Mouse (Mus musculus) neural tube, embryonic 11.5 days (tissue): ENCODE results near the gene Clec1a. TPM values are rescaled to one million over a fixed set of nuclear protein-coding genes. Genes with fewer than 3 reads are reported as not detected.

Source experiments
- ATAC-seq: fragments of 200-750 bp; cut with Nextera tagmentation; 2 replicates; pipeline ENCODE4 v1.8.0; 2017; ENCODE audit warnings: moderate number of reproducible peaks, mild to moderate bottlenecking, moderate TSS enrichment, moderate library complexity; ENCODE audit not compliant: insufficient read depth, low FRiP score, low TSS enrichment
- DNase-seq: peaks from one replicate; pipeline ENCODE4 v3.0.0-alpha.2; 2015; ENCODE audit warnings: low spot score
- H3K27ac ChIP-seq: fragments of 300-500 bp; sonication (generic); 2 replicates; pipeline ENCODE4 v1.5.1; 2014; ENCODE audit warnings: low read depth, mild to moderate bottlenecking, low read length
- H3K27me3 ChIP-seq: fragments of 300-500 bp; sonication (generic); 2 replicates; pipeline ENCODE4 v1.6.1; 2014; ENCODE audit warnings: mild to moderate bottlenecking, low read length, mixed read lengths; ENCODE audit not compliant: control insufficient read depth, insufficient read depth
- H3K36me3 ChIP-seq: fragments of 300-500 bp; sonication (generic); 2 replicates; pipeline ENCODE4 v1.6.1; 2014; ENCODE audit warnings: mild to moderate bottlenecking, low read length, moderate library complexity, mixed read lengths; ENCODE audit not compliant: control insufficient read depth, insufficient read depth
- H3K4me1 ChIP-seq: fragments of 300-500 bp; sonication (generic); 2 replicates; pipeline ENCODE4 v1.6.1; 2014; ENCODE audit warnings: low read length, mixed read lengths; ENCODE audit not compliant: control insufficient read depth, insufficient read depth
- H3K4me2 ChIP-seq: fragments of 300-500 bp; sonication (generic); 2 replicates; pipeline ENCODE4 v1.6.1; 2014; ENCODE audit warnings: low read depth, mild to moderate bottlenecking, moderate library complexity
- H3K4me3 ChIP-seq: fragments of 300-500 bp; sonication (generic); 2 replicates; pipeline ENCODE4 v1.5.1; 2014; ENCODE audit warnings: low read depth, low read length
- H3K9ac ChIP-seq: fragments of 300-500 bp; sonication (generic); 2 replicates; pipeline ENCODE4 v1.6.1; 2014; ENCODE audit warnings: mild to moderate bottlenecking, low read length
- H3K9me3 ChIP-seq: fragments of 300-500 bp; sonication (generic); 2 replicates; pipeline ENCODE4 v1.6.1; 2016; ENCODE audit warnings: low read length; ENCODE audit not compliant: control insufficient read depth
- WGBS: fragments of 180-500 bp; shearing (Covaris S2); extraction: QIAGEN DNeasy Blood & Tissue Kit; methylation state at CpG from one replicate; pipeline ENCODE4 v1.1.7; 2014; 5-methylcytosine and 5-hydroxymethylcytosine counted together
- polyA plus RNA-seq: library from polyadenylated mRNA; unstranded; fragments of >200 nt; fragmentation: Nextera tagmentation; extraction: Ambion mirVana; gene quantifications from 2 replicates; pipeline ENCODE4 v1.2.1, GENCODE M21; 2014

The Clec1a gene
- polyA plus RNA-seq, 1 experiment from 2014 or later: 1.6 TPM

DNA sequence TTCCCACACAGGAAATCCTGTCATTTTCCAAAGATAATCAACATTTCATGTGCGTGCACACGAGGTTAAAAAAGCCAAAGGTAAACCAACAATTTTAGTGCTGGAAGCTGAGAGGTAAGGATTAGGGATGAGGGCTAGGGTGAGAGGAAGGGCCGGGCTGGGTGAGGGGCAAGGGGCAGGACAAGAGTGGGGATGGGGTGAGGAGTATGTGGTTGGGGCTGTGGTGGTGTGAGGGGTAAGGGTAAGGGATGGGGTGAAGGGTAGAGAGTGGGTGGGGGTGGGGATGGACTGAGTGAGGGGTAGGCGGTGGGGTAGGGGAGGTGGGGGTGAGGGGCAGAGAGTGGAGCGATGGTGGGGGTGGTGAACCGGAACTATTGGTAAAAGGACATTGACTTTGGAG is 58.1 kb downstream of the Clec1a start:
- 0 out of 2 replicates have a peak, but pooled peaks have one; percentile 55 for ATAC-seq
- Histone ChIP-seq H3K9me3 (no peaks in the 10 kb centered on the region), H3K4me2 (no peak overlapping the region), H3K4me1 (no peaks in the 10 kb centered on the region), H3K4me3 (no peak overlapping the region), H3K27ac (no peak overlapping the region), H3K27me3 (no peaks in the 10 kb centered on the region), H3K9ac (no peak overlapping the region), H3K36me3 (no peaks in the 10 kb centered on the region)
- WGBS: 80% methylated on average over 5 of the region's 6 CpGs
- DNase-seq: no peak

DNA sequence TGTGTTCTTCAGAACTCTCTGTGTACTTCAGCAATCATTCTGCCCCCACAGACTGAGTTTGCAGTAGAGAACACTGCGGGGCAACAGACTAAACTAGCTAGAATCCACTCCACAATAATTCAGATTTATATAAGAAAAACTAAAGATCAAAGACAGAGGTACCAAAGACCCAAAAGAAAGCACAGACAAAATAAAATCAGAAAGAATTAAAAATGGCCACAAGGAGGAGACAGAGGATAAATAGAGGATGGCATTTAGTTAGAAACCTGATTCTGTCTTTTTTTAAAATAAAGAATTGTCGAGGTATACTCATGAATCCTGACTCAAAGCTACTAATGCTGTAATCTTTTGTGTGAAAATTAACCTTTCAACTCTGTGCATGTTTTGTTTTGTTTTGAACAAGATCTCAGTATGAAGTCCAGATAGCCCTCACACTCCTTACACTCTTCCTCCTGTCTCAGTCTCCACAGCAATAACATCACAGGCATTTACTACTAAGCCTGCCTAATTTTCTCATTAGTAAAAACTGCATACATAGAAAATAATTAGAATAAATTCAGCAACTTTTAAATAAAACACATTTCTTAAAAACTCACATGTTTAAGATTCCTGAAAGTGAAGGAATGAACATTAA is 58.6 kb downstream of the Clec1a start:
- H3K4me2 ChIP-seq: no peak overlapping the region
- no peaks in the 10 kb centered on the region for H3K27me3 ChIP-seq
- no peak overlapping the region for H3K27ac ChIP-seq
- no peak for DNase-seq
- no peaks in the 10 kb centered on the region for H3K4me1 ChIP-seq
- H3K36me3 ChIP-seq: no peaks in the 10 kb centered on the region
- H3K9me3 ChIP-seq: no peaks in the 10 kb centered on the region
- ATAC-seq: no peak
- H3K4me3 ChIP-seq: no peak overlapping the region
- 33% methylated on average over 2 of the region's 2 CpGs for WGBS
- H3K9ac ChIP-seq: no peak overlapping the region

- Histone ChIP-seq H3K27me3 (no peaks in the 10 kb centered on the region), H3K9me3 (no peaks in the 10 kb centered on the region), H3K4me3 (no peak within 1 kb of the TSS), H3K4me1 (no peaks in the 10 kb centered on the region), H3K27ac (no peak within 1 kb of the TSS), H3K9ac (no peak within 1 kb of the TSS), H3K36me3 (no peaks in the 10 kb centered on the region), H3K4me2 (no peak within 1 kb of the TSS)
- no peak for ATAC-seq
- DNase-seq: no peak
- WGBS: 78% methylated on average over 2 of the region's 2 CpGs
Observed at GRCm38 (mm10) chr6:129385774-129386173, 66.0 kb downstream of the Clec1a start, which contains the start of gene Clec12b. Gene Clec12b, minus strand, starts transcription at chr6:129385874.

DNA sequence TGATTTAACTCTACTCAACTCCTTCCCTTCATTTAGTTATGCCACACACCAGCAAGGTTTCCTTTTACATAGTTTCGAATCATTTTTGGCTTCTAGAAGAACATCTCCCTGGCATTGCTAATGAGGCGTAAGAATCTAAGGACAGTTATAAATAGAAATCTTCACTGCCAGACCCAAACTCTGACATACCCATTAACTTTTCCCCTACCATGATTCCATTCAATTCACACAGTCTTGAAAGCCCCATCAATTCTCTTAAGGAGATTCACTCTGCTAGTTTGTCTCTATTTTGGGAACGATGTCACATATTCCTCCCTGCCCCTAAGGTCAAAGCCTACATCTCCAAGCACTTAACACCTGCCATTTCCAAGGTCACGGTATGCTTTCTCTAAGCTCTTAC is 66.8 kb downstream of the Clec1a start:
- 52% methylated on average over 4 of the region's 4 CpGs for WGBS
- no peak for ATAC-seq
- H3K4me3 ChIP-seq: no peak overlapping the region

GRCm38 (mm10) chr6:129383466-129383865 is 68.3 kb downstream of the Clec1a start:
- H3K27ac ChIP-seq: no peak overlapping the region
- WGBS: 87% methylated on average over 3 of the region's 3 CpGs
- ATAC-seq: no peak

More for the DNA sequence above, 66.8 kb downstream of the Clec1a start:
- no peak for DNase-seq
- H3K4me2 ChIP-seq: no peak overlapping the region
- no peak overlapping the region for H3K27ac ChIP-seq
- no peak overlapping the region for H3K9ac ChIP-seq
- H3K4me1 ChIP-seq: no peaks in the 10 kb centered on the region
- no peaks in the 10 kb centered on the region for H3K9me3 ChIP-seq
- no peaks in the 10 kb centered on the region for H3K36me3 ChIP-seq
- no peaks in the 10 kb centered on the region for H3K27me3 ChIP-seq

DNA sequence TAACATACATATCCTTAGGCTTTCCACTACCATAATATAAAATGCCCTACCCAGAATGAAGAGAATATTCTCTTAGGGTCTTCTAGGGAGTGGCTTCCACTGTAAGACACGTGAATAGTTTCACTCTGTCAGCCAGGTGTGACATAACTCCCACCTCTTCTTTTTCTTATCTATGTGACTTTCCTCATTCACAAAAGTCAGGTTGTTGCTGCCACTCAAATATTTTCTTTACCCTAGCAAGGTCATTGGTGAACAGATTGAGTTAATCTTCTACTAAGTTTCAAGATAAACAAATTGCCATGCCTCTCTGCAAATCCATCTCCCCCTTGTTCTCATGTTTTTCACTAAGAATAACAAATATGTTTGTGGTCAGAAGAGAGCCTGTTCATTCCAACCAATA is 70.1 kb downstream of the Clec1a start:
- WGBS: 71% methylated on average over 1 of the region's 1 CpGs
- ATAC-seq (no peak), DNase-seq (no peak)
- no peaks in the 10 kb centered on the region for H3K36me3 ChIP-seq
- H3K4me1 ChIP-seq: no peaks in the 10 kb centered on the region
- no peak overlapping the region for H3K4me2 ChIP-seq
- no peak overlapping the region for H3K9ac ChIP-seq
- H3K9me3 ChIP-seq: no peaks in the 10 kb centered on the region
- no peaks in the 10 kb centered on the region for H3K27me3 ChIP-seq
- no peak overlapping the region for H3K4me3 ChIP-seq
- H3K27ac ChIP-seq: no peak overlapping the region

More at GRCm38 (mm10) chr6:129383466-129383865, 68.3 kb downstream of the Clec1a start:
- DNase-seq: no peak
- Histone ChIP-seq H3K27me3 (no peaks in the 10 kb centered on the region), H3K4me2 (no peak overlapping the region), H3K4me3 (no peak overlapping the region), H3K9ac (no peak overlapping the region), H3K36me3 (no peaks in the 10 kb centered on the region), H3K4me1 (no peaks in the 10 kb centered on the region), H3K9me3 (no peaks in the 10 kb centered on the region)

- H3K27me3 ChIP-seq: no peaks in the 10 kb centered on the region
- H3K9ac ChIP-seq: no peak overlapping the region
- no peak overlapping the region for H3K4me3 ChIP-seq
- H3K9me3 ChIP-seq: no peaks in the 10 kb centered on the region
- ATAC-seq (no peak), DNase-seq (no peak)
- H3K4me2 ChIP-seq: no peak overlapping the region
- H3K4me1 ChIP-seq: no peaks in the 10 kb centered on the region
- no peak overlapping the region for H3K27ac ChIP-seq
- WGBS: 63% methylated on average over 4 of the region's 4 CpGs
- H3K36me3 ChIP-seq: no peaks in the 10 kb centered on the region
Observed at GRCm38 (mm10) chr6:129380454-129380853, 71.3 kb downstream of the Clec1a start.

DNA sequence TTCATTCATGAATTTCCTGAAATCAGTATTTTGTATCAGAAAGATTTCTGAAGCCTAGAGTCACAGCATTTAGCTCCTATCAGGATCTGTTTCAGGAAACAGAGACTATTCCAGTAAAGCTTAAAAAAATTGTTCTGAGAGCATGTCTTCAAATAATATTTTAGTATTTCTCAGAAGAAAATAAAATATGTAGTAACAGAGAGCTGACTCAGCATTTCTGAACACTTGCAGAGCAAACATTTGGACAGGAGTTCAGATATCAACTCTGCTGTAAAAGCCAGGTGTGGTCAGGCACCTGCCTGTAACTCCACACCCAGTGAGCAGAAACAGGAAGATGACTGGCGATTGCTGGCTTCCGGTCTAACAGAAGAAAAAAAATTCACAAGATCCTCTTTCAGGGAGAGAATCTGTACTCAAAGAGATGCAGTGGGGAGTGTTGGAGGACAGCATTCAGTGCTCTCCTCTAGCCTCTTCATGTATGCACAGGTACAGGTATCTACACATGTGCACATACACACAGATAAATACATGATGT is 76.8 kb downstream of the Clec1a start:
- no peaks in the 10 kb centered on the region for H3K9me3 ChIP-seq
- no peak overlapping the region for H3K4me3 ChIP-seq
- ATAC-seq (no peak), DNase-seq (no peak)
- no peak overlapping the region for H3K4me2 ChIP-seq
- 89% methylated on average over 2 of the region's 2 CpGs for WGBS
- H3K9ac ChIP-seq: no peak overlapping the region
- no peaks in the 10 kb centered on the region for H3K27me3 ChIP-seq
- H3K4me1 ChIP-seq: no peaks in the 10 kb centered on the region
- H3K36me3 ChIP-seq: no peaks in the 10 kb centered on the region
- H3K27ac ChIP-seq: no peak overlapping the region
